Mouse (Mus musculus) adrenal gland, postnatal 4 days (tissue): ENCODE results near the gene Ccnd3. TPM values are rescaled to one million over a fixed set of nuclear protein-coding genes. Genes with fewer than 3 reads are reported as not detected.
"Not testable (repeated sequence)": the region's sequence is repeated elsewhere in the genome, so short reads cannot be mapped to it uniquely, and the experiment has no call there.

Experiments
- DNase-seq, 2 experiments: peaks; one replicate each; pipeline ENCODE4 v3.0.0; 2021 to 2022; ENCODE audit warnings: low spot score in 2 of 2, mixed read lengths in 2 of 2
- total RNA-seq, 2 experiments: library from RNA; stranded (reverse); gene quantifications; 2 replicates each; pipeline ENCODE4 v1.2.3; 2021

The Ccnd3 gene
- total RNA-seq, 2 experiments from 2014 or later, result 198 to 200 TPM

DNA sequence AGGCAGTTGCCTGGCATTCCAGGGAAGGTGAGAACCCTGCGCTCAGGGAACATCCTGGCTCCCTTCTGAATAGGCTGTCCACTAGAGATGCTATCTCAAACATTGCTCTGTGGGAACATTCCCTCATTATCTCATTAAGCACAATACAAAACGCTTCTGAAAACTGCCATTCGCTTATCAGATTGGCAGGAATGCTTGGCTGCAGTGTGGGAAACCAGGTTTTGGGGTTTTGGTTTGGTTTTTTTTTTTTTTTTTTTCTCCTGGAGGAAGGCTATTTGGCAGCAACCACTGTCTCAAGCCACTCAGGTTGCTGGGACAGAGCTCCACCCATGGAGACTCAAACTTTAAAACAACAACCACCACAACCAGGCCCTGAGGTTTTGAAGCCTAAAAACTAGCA, 25.0 kb upstream of the Ccnd3 start:
- DNase-seq, result no peak

DNA sequence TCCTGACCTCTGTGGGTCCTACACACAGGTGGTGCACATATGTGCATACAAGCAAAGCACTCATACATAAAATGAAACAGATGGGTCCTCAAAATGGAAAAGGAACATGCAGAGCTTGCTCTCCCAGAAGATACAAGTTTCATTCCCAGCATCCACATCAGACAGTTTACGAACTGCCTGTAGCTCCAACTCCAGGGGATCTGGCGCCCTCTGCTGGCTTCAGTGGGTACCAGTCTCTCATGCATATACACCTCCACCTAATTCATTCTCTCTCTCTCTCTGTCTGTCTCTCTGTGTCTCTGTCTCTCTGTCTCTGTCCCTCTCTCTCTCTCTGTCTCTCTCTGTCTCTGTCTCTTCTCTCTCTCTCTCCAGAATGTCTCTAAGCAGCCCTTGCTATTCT, 22.4 kb upstream of the Ccnd3 start:
- peak; percentile 38 to 58 for DNase-seq

DNA sequence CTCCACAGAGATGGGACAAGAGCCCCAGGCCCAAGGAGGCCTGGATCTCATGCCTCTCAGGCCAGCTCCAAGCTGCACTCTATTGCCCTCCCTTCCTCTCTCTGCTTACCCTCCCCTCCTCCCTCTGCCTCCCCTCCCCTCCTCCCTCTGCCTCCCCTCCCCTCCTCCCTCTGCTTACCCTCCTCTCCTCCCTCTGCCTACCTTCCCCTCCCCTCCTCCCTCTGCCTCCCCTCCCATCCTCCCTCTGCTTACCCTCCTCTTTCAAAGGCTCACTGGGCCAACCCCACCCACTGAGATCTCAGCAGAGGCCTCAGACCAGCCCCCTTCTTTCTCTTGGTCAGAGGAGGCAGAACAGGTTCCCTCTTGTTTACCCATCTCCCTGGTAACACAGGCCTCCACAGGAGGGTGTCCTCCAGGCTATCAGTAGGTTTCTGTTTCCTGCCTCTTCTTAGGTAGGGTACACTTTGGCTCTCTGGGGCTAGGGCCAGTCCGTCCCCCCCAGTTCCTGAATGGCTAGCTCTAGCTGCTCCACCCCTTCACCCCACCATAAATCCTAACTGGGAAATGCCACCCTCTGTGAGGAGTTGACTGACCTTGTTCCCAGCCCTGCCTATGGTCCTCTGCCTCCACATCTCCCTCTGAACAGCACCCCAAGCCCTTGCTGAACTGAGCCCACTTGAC, 20.5 kb upstream of the Ccnd3 start:
- no peak for DNase-seq

DNA sequence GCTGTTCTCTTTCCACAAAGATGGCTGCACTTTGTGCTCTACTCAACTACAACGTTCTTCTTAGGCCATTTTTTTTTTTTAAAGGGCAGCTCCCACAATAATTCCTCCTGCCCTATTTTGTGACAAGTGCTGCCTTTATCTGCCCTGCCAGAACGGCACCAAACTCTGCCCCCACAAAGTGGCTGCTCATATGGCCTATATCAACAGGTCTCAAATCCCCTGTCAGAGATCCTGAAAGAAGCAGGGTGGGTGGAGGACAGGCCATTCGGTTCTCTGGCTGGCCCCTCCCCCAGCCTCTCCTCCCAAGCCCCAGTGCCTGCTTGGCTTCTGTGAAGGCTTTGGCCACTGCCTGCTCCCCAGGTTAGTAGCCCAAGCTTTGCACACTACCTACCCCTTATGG, 19.9 kb upstream of the Ccnd3 start:
- DNase-seq, result no peak

DNA sequence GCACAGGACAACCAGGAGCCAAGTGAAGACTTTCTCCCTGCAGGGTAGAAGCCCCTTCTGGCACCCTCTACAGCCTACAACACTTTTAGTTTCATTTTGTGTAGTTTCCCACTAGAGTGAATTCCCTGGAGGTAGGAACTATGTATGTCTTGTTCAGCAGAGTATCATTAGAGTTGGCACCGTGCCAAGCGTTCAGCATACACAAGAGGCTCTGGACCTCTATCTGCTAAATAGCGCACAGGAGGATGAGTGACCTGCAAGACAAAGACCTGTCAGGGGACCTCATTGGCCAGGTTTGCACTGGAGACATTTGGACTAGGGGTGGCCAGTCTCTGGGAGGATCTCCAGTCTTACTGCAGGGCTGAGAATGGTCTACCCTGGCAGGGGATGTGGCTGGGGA, 19.1 kb upstream of the Ccnd3 start:
- no peak for DNase-seq

DNA sequence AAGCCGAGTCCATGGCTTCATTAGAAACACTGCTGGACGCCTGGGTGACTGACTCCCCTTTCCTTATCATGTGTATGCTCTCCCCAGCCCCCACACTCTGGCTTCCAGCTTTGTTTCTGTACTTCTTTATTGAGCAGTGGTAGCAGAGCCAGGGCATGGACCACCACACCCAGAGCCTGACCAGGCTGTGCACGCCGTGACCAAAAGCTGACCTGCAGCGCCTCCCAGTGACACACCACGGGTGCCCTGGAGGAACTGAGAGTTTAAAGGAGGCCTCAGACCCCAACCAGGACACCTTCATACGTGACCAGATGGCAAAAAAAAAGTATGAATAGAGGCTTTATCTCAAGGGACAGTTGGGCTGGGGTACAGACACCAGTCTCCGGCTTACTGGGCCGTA, 14.1 kb upstream of the Ccnd3 start:
- DNase-seq, result no peak

DNA sequence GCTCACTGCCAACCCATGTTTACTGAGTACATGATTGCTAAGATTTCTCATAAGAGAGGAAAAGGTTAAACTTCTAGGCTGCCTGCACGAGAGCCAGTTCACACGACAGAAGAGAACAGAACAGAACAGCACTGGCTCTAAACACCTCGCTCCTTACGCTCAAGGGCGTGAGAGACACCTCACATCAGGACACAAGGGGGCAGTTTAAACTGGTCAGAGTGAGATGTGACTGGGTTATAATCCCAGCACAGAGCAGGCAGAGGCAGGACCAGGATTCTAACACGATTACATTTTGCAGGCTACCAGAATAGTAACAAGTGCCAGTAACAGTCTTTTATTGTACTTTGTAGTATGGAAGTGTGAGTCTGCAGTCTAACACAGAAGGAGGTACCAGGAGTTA, 12.1 kb upstream of the Ccnd3 start:
- DNase-seq, result no peak

DNA sequence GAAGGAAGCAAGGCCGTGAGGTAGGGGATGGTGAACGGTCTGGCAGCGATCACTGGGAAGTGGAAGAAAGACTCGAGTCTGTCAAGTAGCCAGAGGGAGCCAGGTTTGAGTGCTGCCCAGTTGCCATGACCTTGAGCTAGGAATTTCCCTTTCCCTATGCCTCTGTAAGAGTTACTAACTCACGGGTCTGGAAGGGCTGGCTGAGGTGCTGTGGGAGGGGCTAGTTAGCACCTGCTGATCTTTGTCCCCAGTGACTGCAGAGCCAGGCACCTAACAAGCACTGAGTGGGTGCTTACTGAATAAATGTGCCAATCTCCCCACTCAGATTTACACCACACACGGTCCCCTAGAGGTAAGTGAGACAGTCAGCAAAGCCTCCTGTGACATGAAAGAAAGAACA, 11.2 kb upstream of the Ccnd3 start:
- no peak for DNase-seq

DNA sequence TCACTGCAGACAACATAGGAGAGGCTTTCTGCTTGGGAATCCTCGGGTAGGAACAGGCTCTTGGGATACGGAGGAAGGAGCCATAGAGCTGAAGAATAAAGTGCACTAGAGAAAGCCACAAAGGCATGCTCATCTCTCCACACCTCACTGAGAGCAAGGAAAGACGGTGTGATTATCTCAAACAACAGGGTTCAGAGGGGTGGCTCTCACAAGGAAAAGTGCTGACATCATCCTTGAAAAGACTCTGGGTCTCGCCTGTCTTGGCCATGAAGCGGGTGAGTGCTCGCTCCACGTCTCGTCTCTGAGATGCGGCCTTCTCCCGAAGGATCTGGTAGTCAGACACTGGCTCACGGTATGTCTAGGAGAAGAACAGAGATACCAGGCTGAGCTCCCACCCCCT, 10.7 kb upstream of the Ccnd3 start:
- DNase-seq, result no peak

DNA sequence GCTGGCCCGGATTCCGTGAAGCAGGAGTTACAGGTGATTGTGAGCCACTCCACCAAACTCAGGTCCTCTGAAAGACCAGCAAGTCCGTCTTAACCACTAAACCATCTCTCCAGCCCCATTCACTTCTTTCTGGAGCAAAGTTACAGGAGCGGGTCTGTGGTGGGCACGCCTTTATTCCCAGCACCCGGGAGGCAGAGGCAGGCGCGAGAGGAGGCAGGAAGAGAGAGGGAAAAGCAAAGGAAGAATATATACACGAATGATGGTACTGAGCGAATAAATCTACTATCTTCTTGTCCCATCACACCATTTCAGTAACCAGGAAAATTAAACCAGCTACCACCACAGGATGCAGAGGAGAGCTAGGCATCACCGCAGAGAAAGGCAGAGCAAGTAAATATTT, 3.3 kb upstream of the Ccnd3 start:
- no peak for DNase-seq

DNA sequence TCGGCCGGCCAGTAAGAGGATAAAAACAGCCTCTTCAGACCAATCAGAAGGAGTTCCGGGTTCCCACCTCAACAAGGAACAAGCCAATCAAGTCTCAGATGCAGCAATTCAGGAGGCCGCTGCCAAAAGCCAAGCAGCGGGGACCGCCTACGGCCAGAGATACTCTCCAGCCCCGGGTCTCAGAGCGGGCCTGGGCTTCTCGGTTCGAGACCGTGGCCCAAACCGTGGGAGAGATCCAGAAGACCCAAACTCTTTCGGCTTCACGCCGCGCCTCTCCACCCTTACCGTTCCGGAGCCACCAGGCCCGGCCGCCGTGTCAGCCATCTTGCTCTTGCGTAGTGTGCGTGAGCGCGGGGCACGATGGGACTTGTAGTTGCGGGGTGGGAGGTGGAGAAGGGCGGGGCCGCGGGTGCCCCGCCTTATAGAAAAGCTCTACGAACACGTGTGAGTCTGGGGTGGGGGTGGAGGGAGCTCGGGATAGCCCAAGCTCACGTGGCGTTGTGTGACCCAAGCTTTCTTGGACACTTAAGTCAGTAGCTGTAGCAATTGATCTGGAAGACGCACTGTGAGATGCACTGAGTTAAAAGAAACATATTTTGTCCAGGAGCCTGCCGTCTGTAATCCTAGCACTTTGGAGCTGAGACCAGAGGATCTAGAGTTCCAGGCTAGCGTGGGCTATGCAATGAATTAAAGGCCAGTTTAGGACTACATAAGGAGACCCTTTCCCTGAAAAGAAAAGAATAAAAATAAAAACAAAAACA, 2.7 kb upstream of the Ccnd3 start, which contains the start of gene Taf8:
TSS of gene Taf8 (minus strand) at position 347 of the 761 bp plus-strand sequence.
- DNase-seq, result peak; percentile 74 to 90

DNA sequence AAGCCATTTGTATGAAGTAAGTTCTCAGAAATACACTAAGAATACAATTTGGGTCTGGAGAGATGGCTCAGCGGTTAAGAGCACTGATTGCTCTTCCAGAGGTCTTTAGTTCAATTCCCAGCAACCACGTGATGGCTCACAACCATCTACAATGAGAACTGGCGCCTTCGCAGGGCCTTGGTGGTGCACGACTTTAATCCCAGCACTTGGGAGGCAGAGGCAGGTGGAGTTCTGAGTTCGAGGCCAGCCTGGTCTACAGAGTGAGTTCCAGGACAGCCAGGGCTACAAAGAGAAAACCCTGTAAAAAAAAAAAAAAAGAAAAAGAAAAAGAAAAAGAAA, 2.2 kb upstream of the Ccnd3 start:
- DNase-seq, result not testable (repeated sequence)

DNA sequence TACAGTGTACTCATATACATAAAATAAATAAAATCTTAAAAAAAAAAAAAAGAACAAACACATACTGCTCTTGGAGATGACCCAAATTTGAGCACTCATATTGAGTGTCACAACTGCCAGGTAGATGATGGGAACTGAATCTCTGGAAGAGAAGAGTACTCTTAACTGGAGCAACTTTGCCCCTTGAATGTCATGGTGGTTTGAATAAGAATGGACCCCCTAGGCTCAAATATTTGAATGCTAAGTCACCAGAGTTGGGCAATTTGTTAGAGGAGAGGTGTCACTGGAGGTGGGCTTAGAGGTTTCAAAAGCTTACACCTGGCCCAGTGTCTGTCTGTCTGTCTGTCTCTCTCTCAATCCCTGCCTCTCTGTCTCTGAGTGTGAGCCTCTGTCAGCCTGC, 1.2 kb upstream of the Ccnd3 start:
- no peak for DNase-seq

DNA sequence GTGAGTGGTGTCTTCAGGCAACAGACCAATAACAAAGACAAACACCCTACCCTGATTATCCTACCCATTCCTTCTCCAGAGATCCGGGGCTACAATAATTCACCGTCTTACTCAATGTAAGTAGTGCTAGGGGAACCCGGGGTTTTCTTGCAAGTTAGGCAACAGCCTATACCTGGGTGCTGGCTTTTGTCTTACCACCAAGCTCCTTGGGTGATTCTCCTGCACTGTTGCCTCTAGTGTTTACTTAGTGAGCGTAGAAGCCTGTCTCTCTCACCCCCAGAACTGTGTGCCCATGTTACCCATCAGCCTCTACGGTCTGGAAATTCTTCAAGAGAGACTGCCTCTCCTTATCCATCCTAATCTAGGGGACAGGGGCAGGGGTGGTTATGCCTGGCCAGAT, 623 bp upstream of the Ccnd3 start:
- DNase-seq, result no peak

DNA sequence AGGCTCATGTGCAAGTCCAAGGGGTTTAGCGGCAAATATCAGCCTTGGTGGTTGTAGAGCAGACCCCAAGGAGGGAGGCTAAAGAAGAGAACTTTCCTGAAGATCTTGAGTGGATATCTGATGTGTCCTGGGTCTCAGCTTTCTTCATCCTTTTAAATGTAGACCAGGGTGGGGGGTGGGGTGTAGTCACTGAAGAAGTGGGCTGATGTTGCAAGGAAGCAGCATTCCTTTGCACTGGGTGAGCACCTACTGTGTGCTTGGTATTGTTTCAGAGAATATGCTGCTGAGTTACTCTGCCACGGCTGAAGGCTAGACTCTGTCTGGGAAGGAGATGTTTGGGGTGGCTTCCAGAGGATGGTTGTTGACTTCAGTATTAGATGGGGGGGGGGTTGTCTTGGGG, 715 bp downstream of the Ccnd3 start:
- DNase-seq, result no peak

DNA sequence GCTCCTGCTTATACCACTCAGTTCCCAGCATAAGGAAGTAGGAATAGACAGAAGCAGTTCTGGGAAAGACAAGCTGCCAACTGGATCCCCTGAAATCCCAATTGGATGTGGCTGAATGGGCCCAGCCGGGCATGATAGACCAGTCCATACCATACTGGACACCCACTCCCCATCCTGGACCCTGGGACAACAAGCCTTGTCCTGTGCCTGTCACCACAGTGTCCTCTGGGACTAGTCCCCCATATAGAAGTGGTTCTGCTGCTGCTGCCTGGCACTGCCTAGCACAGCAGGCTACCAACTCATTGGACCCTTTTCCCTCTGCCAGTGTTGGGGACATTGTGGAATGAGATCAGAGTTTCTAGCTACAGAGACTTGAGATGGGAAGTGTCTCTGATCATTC, 1.2 kb downstream of the Ccnd3 start:
- DNase-seq, result no peak

DNA sequence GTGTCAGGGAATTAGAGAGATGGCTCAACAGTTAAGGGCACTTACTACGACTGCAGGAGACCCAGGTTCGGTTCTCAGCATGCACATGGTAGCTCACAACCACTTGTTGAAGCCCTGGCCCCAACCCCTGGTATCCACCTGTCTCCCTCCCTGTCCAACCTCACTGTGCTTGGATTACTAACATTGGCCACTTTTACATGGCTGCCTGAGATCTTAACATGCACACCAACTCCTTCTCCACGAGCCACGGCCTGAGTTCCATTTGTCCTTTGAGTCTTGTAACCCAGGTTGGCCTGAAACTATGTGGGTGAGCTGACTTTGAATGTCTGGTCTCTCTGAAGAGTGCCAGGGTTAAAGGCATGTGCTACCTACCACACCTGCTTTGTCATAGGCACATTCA, 1.8 kb downstream of the Ccnd3 start:
- no peak for DNase-seq

DNA sequence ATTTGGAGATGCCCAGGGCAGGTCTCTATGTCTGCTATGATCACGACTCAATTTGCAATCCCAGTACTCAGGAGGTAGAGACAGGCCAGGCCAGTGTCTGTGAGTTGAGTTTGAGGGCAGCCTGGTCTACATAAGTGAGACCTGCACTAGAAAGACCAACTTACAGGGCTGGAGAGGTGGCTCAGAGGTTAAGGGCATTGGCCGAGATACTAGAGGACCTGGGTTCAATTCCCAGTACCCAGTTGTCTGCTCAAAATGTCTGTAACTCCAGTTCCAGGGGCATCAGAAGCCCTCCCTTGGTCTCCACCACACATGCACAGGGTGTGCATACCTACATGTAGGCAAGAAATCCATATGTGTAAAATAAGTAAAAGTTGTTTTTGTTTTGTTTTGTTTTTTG, 2.7 kb downstream of the Ccnd3 start:
- DNase-seq, result no peak

DNA sequence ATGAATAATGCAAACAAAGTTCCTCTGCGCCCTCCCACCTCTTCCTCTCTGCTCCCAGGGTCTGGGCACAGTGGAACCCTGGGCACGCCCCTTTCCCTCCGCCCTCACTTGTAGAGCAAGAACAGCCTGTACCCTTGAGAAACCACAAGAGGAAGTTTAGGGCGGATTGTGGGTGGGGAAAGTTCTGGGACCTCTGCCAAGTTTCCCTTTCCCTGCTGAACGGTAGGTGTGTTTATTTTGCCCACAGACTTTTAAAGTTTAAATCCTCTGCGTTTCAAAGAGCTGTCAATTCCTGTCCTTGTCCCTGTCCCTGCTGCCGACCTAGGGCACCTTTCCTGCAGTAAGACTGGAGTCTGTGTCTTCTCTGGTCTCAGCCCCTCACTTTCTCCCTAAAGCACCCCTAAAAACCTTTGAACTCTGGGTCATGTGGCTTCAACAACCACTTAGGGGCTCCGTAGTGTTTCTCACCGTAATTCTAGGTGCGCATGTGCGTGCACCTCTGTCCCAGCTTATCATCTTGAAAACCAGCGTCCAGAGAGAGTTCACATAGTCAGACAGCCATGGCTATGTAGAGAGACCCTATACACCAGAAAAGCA, 3.3 kb downstream of the Ccnd3 start:
- peak; percentile 67 to 84 for DNase-seq

DNA sequence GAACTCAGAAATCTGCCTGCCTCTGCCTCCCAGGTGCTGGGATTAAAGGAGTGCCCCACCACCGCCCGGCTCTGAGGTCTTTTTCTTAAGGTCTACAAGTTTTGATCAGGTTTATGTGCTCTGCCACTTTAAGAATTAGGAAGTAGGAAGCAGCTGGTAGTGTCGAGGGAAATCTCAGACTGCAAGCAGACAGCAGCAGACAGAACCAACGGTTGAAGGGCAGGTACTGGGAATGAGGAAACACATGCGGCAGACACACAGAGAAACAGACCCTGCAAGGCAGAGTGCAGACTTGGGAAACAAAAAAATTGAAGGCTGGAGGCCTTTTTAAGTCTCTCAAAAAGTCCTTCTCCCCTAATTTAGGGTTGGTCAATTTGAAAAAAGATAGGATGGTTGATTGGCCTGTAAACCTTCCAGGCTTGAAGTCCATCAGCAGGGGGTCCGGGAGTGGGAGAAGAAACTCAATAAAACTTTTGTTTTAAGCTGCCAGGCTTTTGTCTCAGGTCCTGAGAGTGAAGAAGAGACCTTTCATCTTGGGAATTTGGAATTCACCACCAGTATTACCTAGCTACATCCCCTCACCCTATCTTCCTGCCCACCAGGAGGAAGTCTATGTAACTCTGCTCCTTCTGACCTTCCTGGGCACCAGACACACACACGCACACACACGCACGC, 4.3 kb downstream of the Ccnd3 start:
- no peak for DNase-seq

DNA sequence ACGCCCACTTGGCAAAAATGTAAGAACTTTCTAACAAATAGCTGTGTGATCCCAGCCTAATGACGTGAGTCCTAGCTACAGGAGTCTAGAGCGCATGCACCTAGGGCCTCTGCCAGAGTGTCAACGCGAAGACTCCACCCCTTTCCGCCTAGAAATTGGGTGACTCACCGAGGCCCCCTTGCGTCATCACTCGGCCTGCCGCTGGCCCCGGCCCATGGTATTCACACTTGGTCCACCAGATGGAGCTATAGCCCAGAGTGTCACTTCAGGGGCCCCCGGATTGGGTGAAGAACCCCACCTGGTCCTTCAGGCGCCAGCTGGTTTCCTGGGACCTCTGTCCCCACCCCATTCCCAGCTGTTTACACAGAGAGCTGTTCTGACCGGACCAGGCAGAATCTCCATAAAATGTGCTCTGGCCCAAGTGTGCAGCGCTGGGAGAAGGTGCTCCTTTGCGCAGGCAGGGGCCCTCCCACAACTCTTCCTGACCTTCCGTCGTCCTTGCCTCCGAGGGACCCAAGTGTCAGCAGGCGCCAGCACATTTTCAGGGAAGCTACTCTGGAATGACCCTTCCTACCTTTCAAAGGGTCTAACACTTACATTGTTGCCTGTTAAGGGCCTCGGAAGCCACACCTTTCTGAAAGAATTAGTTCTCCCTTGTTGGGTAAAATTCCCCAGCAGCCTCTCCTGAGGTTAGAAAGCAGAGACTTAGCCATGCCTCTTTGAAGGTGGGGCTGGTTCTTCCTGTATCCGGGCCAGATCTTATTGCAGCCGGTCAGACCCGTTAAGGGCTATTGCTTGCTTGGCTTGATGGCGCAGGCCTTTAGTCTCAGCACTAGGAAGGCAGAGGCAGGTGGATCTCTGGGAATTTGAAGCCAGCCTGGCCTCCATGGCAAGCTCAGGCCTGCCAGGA, 6.5 kb downstream of the Ccnd3 start:
- peak; percentile 96 to 98 for DNase-seq
